Mouse (Mus musculus) liver, adult 2 months (tissue): ENCODE data around the gene Accsl.

Source experiments
- CTCF ChIP-seq: fragments of 200-500 bp; IDR thresholded peaks from 2 replicates; pipeline ENCODE4 v1.5.1; 2011; ENCODE audit warnings: low read depth, low read length, control low read depth
- POLR2A ChIP-seq: fragments of 200-500 bp; IDR thresholded peaks from 2 replicates; pipeline ENCODE4 v1.6.1; 2011; ENCODE audit warnings: low read length, control low read depth; ENCODE audit not compliant: insufficient read depth; ENCODE audit errors: extremely low read depth

DNA sequence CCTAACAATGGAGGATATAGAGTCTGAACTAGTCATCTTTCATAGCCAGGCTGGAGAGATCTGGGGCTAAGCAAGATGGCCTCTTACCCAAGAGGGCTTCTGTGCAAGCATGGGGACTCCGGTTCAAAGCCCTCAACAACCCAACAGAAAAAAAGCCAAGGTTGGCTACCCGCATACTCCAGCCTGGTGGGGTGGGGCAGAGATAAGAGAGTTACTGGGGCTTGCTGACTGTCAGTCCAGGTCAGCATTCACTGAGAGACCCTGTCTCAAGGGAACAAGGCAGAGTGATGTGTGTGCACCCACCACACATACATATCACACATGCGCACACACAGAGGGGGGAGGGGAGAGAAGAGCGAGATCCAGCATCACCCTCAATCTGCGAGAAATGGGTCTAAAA is 51.2 kb downstream of the Accsl start:
- no peak for TF ChIP-seq POLR2A
- no peak for TF ChIP-seq CTCF
